Mouse (Mus musculus): ENCODE measurements around the gene Trak2.

DNA sequence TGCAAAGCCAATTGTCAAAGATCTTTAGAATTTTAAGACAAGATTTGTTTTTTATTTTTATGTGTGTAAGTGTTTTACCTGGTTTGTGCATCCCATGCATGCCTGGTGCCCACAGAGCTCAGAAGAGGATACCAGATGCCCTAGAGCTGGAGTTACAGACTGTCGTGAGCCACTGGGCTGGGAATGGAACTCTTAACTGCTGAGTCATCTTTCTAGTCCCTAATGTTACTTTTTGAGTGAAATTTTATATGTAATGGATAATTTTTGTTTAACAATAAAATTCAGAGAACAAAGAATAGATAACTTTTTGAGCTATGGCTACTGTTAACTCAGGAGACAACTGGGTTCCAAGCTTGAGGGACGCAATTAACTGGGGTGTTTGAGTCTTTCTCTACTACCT is 13.5 kb downstream of the Trak2 start:
- TF ChIP-seq POLR2A (IDR thresholded peaks at IDR 0.05; ENCODE audit: low read depth, low read length) (no peak), CTCF (IDR thresholded peaks at IDR 0.05; ENCODE audit: extremely low read depth, insufficient read length, insufficient replicate concordance, low read depth, low read length) (no peak)
